In the genomic region with DNA sequence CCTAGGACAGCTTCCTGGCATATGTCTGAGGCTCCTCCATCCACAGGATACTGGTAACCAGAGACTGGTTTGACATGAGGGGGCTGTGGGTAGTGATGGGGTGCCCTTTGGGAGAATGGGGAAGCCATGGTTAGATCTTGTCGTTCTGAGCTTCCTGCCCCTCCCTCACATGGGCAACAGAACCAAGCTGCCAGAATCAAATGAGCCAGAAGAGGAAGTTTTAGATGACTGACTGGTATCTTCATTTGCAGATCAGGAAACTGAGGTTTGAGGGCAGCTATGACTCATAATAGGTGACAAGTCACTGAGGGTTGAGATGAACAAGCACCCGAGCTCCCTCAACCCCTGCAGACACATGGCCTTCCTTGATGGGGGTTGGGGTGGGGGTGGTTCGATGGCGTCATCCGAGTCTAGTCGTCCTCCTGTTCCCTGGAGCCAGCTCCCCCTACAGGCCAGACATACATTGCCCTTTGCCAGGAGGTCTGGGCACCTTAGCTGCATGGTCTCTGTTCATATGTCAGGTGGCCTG, we compare ENCODE assay signal across 8 mouse cellular contexts.
DNase-seq lines count a peak whose midpoint lies in the region; ATAC-seq and TF ChIP-seq lines count a peak whose summit lies in the region.

No protein-coding gene starts in this region.

- H3K4me3 ChIP-seq in kidney, adult 2 months (ENCODE audit: insufficient read depth, low read depth, low read length): no peak overlapping the region
- no peak overlapping the region for H3K4me3 ChIP-seq in kidney, embryonic 16.5 days (ENCODE audit: low read length)
- no peak overlapping the region for H3K4me3 ChIP-seq in bone marrow, adult 2 months (replicated peaks; ENCODE audit: control insufficient read depth, low read depth, low read length)
- H3K4me3 ChIP-seq in lung, postnatal 0 days (ENCODE audit: low read depth, low read length): no peak overlapping the region
- no peak overlapping the region for H3K4me3 ChIP-seq in stomach, postnatal 0 days (ENCODE audit: low read depth, low read length)

- H3K27ac ChIP-seq in kidney, adult 2 months (ENCODE audit: insufficient read depth, low read depth, low read length): no peak overlapping the region
- no peak overlapping the region for H3K27ac ChIP-seq in kidney, embryonic 16.5 days (ENCODE audit: low read length)
- H3K27ac ChIP-seq in bone marrow, adult 2 months (ENCODE audit: control insufficient read depth, insufficient read depth, low read depth, low read length, poor library complexity): peak overlapping the region; percentile 85
- H3K27ac ChIP-seq in lung, postnatal 0 days (ENCODE audit: low read length): no peak overlapping the region
- H3K27ac ChIP-seq in stomach, postnatal 0 days (replicated peaks): no peak overlapping the region

- H3K27me3 ChIP-seq in kidney, adult 2 months (replicated peaks; ENCODE audit: control insufficient read depth, insufficient read depth, low read length): no peaks in the 10 kb centered on the region
- no peaks in the 10 kb centered on the region; the same call in 1 of the 2 replicates for H3K27me3 ChIP-seq in kidney, embryonic 16.5 days (ENCODE audit: insufficient read depth, low read length)
- H3K27me3 ChIP-seq in lung, postnatal 0 days (replicated peaks; ENCODE audit: insufficient read depth, low read length): no peaks in the 10 kb centered on the region
- H3K27me3 ChIP-seq in stomach, postnatal 0 days (ENCODE audit: control insufficient read depth, insufficient read depth, low read length): no peaks in the 10 kb centered on the region

- no peak for TF ChIP-seq EP300 in lung, postnatal 0 days (IDR thresholded peaks at IDR 0.05)
- no peak for TF ChIP-seq EP300 in stomach, postnatal 0 days (optimal IDR thresholded peaks at IDR 0.05)

- ATAC-seq in kidney, embryonic 16.5 days (ENCODE audit: low FRiP score, low TSS enrichment): no peak
- ATAC-seq in lung, postnatal 0 days: peak; percentile 62
- ATAC-seq in stomach, postnatal 0 days (ENCODE audit: low FRiP score, low TSS enrichment): 0 out of 2 replicates have a peak, but pooled peaks have one; percentile 15

- H3K36me3 ChIP-seq in kidney, adult 2 months (ENCODE audit: control insufficient read depth, insufficient read depth, low read length): no peaks in the 10 kb centered on the region
- no peaks in the 10 kb centered on the region for H3K36me3 ChIP-seq in kidney, embryonic 16.5 days (ENCODE audit: insufficient read depth, low read length)
- no peaks in the 10 kb centered on the region for H3K36me3 ChIP-seq in lung, postnatal 0 days (ENCODE audit: insufficient read depth, low read length)
- no peaks in the 10 kb centered on the region for H3K36me3 ChIP-seq in stomach, postnatal 0 days (ENCODE audit: control insufficient read depth, insufficient read depth, low read length)

- H3K4me1 ChIP-seq in kidney, adult 2 months (ENCODE audit: control insufficient read depth, insufficient read depth, low read length): no peaks in the 10 kb centered on the region
- H3K4me1 ChIP-seq in kidney, embryonic 16.5 days (ENCODE audit: insufficient read depth, low read length): peaks cover 5% of the 10 kb centered on the region; the same call in 1 of the 2 replicates
- H3K4me1 ChIP-seq in bone marrow, adult 2 months (ENCODE audit: control insufficient read depth, insufficient read depth, low read length): peaks cover 10% of the 10 kb centered on the region; the same call in 1 of the 2 replicates
- H3K4me1 ChIP-seq in lung, postnatal 0 days (ENCODE audit: insufficient read depth, low read depth, low read length): no peaks in the 10 kb centered on the region
- H3K4me1 ChIP-seq in stomach, postnatal 0 days (replicated peaks; ENCODE audit: control insufficient read depth, insufficient read depth): no peaks in the 10 kb centered on the region

- no peaks in the 10 kb centered on the region for H3K9me3 ChIP-seq in kidney, embryonic 16.5 days (ENCODE audit: low read length)
- H3K9me3 ChIP-seq in lung, postnatal 0 days (ENCODE audit: low read length): no peaks in the 10 kb centered on the region
- no peaks in the 10 kb centered on the region for H3K9me3 ChIP-seq in stomach, postnatal 0 days (ENCODE audit: control insufficient read depth, low read length)

- peak; percentile 45 for DNase-seq in kidney, adult 2 months
- DNase-seq in CD4-positive helper T cell, adult 2 months (ENCODE audit: low read depth, low spot score): peak; percentile 96
- DNase-seq in lung, postnatal 0 days (ENCODE audit: low spot score): peak; percentile 41
- peak; percentile 30 for DNase-seq in stomach, postnatal 0 days (ENCODE audit: low spot score)
- no peak for DNase-seq in frontal cortex, adult 2 months (ENCODE audit: extremely low spot score in 1 of 2, low spot score in 1 of 2)
- no peak for DNase-seq in neural tube, embryonic 10.5 days (ENCODE audit: extremely low spot score, low spot score)

- WGBS in kidney, adult 2 months: 45% methylated on average over 6 of the region's 6 CpGs
- 45% methylated on average over 6 of the region's 6 CpGs for WGBS in kidney, embryonic 16.5 days
- WGBS in bone marrow, adult 2 months: 2% methylated on average over 6 of the region's 6 CpGs
- 28% methylated on average over 6 of the region's 6 CpGs for WGBS in lung, postnatal 0 days
- WGBS in stomach, postnatal 0 days: 48% methylated on average over 6 of the region's 6 CpGs

- peak; percentile 39 for TF ChIP-seq CTCF in kidney, adult 2 months (conservative IDR thresholded peaks at IDR 0.05; ENCODE audit: insufficient read depth, insufficient read length, low read depth, low read length)
- peak; percentile 80 for TF ChIP-seq CTCF in bone marrow, adult 2 months (IDR thresholded peaks at IDR 0.05; ENCODE audit: control insufficient read depth, insufficient read depth, low read length)
- peak; percentile 62 for TF ChIP-seq CTCF in lung, postnatal 0 days (IDR thresholded peaks at IDR 0.05)
- TF ChIP-seq CTCF in stomach, postnatal 0 days (IDR thresholded peaks at IDR 0.05; ENCODE audit: low read depth): peak; percentile 62

- no peak overlapping the region for H3K4me2 ChIP-seq in kidney, embryonic 16.5 days (replicated peaks; ENCODE audit: low read depth, low read length)
- no peak overlapping the region for H3K4me2 ChIP-seq in lung, postnatal 0 days (replicated peaks; ENCODE audit: low read depth, low read length)
- H3K4me2 ChIP-seq in stomach, postnatal 0 days (replicated peaks; ENCODE audit: low read depth): no peak overlapping the region

- H3K9ac ChIP-seq in kidney, embryonic 16.5 days (replicated peaks; ENCODE audit: low read length): no peak overlapping the region
- H3K9ac ChIP-seq in lung, postnatal 0 days (replicated peaks; ENCODE audit: low read depth): no peak overlapping the region
- no peak overlapping the region for H3K9ac ChIP-seq in stomach, postnatal 0 days (ENCODE audit: low read length)

- TF ChIP-seq POLR2A in kidney, adult 2 months (IDR thresholded peaks at IDR 0.05; ENCODE audit: low read depth, low read length): no peak
- no peak for TF ChIP-seq POLR2A in bone marrow, adult 2 months (IDR thresholded peaks at IDR 0.05; ENCODE audit: borderline replicate concordance, control insufficient read depth, low read depth, low read length)

Comparison
In these comparisons a context has a peak if more than half of its experiments do, and no peak if none do; other contexts are left out.
1. DNase-seq: peak in kidney, adult 2 months (single experiment), CD4-positive helper T cell, adult 2 months (single experiment), lung, postnatal 0 days (single experiment) and stomach, postnatal 0 days (single experiment); none in frontal cortex, adult 2 months (0 of 2) and neural tube, embryonic 10.5 days (single experiment).
2. Peak in every context shown above with its lines, with median percentiles within 50 percentile points of each other: CTCF ChIP-seq.